Mouse (Mus musculus) spleen, postnatal 36 days (tissue): ENCODE measurements around the gene Scarf1.

Experiments used
- DNase-seq, 2 experiments: peaks; one replicate each; pipeline ENCODE4 v3.0.0; 2022; ENCODE audit warnings: low spot score in 2 of 2, mixed read lengths in 1 of 2

Scarf1 gene

GRCm38 (mm10) chr11:75513336-75513735 is at the start of gene Scarf1:
Gene Scarf1 (plus strand): TSS chr11:75513540.
- peak in 1 of 2 experiments; percentile 24 for DNase-seq

GRCm38 (mm10) chr11:75463624-75464023 is 49.7 kb upstream of the Scarf1 start:
- DNase-seq, result no peak

DNA sequence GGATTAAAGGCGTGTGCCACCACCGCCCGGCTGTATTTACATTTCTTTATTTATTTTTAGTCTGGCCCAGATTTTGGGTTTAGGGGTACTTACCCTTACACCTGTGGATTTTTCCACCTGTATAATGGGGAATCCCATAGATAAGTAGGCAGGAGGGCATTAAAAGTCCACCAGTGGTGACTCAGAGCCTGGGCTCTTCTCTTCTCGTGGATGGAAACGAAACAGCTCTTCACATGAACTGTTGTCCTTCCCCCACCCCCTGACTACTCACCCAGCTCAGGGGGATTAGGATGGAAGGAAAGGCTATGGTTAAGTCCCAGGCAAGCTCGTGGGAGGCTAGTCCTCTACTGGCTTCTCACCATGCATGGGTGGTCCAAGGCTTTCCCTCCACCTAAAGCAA is 48.9 kb upstream of the Scarf1 start:
- DNase-seq, result no peak

DNA sequence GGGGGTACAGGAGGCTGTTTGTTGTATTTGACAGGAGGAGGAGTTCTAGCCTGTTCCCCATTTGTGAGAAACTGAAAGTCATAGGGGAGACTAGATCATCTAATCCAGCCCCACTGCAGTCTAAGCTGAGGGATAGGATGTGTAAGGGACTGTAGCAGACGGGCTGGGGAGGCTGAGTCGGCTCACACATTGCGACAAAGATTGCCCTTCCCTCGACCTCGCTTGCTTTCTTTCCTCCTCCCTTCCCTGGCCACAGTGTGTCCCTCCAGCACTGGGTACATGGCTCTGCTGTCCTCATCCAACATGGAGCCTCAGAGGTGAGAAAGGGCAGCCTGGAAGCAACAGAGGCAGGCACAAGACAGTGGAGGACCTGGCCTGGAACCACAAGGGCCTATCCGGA is 48.3 kb upstream of the Scarf1 start:
- no peak for DNase-seq

- DNase-seq, result no peak
Observed at GRCm38 (mm10) chr11:75466731-75467505, 46.4 kb upstream of the Scarf1 start.

- peak; percentile 46 to 57 for DNase-seq
Observed at GRCm38 (mm10) chr11:75467512-75468215, 45.7 kb upstream of the Scarf1 start.

DNA sequence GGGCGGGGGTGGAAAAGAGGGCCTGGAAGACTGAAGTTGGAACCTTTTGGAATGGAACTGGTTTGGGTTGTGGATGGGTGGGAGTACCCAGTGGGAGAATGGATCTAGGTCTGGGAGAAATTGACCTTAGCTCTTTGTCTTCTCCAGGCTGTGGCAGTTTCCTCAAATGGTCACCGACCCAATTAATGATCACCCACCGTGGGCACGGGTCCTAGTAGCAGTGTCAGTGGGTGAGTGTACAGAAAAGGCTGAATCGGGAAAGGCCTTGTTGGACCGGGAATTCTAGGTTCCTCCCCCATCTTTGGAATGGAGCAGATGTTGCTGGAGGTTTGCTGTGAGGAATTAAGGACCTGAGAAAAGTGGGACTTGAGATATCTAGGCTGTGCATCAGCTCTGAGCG is 44.9 kb upstream of the Scarf1 start:
- no peak for DNase-seq

GRCm38 (mm10) chr11:75469261-75469660 is 44.1 kb upstream of the Scarf1 start:
- no peak for DNase-seq

- DNase-seq, result no peak
Observed at GRCm38 (mm10) chr11:75470675-75471074, 42.7 kb upstream of the Scarf1 start.

DNA sequence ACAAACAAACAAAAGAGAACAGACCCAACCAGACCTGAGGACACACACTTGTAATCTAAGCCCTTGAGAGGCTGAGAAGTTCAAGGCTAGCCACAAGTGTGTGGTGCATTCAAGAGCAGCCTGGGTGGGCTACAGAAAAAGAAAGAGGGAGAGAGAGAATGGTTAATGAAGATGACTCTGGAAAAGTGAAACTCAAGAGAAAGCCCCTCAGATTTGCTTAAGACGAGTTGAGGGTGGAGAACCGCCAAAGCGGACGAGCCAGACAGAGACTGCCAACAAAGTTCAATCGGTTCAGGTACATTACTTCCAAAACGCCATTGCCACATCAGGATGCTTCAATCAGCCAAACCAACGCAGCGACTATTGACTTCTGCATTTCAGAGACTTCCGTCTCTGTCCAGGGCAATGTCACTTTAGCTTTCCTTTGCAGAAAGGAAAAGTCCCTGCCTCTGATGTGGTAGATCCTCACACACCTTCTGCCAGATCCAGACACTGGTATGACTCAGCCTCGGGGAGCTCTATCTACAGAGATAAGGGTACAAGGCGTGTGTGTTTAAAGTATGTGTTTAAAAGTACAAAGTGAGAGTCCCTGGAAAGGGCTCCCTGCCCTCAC is 40.8 kb upstream of the Scarf1 start:
- no peak for DNase-seq

GRCm38 (mm10) chr11:75473376-75473775 is 40.0 kb upstream of the Scarf1 start:
- no peak for DNase-seq

- no peak for DNase-seq
Observed at GRCm38 (mm10) chr11:75486192-75486591, 27.1 kb upstream of the Scarf1 start.

- peak; percentile 97 to 98 for DNase-seq
Observed at GRCm38 (mm10) chr11:75486601-75487285, 26.6 kb upstream of the Scarf1 start, which contains the start of gene Prpf8. Gene Prpf8 (plus strand): TSS chr11:75486816.

DNA sequence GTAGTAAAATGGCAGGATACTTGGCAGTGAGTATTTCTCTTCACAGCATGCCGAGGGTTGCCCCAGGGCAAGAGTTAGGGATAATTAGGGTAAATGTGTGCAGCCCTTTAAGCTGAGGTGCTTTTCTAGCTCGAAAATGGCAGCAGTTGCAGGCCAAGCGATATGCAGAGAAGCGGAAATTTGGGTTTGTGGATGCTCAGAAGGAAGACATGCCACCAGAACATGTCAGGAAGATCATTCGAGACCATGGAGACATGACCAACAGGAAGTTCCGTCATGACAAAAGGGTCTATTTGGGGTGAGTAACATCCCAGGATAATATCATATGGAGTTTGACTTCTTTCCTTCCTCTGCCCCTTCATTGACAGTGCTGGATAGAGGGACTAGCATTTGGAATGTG is 25.8 kb upstream of the Scarf1 start:
- no peak for DNase-seq

DNA sequence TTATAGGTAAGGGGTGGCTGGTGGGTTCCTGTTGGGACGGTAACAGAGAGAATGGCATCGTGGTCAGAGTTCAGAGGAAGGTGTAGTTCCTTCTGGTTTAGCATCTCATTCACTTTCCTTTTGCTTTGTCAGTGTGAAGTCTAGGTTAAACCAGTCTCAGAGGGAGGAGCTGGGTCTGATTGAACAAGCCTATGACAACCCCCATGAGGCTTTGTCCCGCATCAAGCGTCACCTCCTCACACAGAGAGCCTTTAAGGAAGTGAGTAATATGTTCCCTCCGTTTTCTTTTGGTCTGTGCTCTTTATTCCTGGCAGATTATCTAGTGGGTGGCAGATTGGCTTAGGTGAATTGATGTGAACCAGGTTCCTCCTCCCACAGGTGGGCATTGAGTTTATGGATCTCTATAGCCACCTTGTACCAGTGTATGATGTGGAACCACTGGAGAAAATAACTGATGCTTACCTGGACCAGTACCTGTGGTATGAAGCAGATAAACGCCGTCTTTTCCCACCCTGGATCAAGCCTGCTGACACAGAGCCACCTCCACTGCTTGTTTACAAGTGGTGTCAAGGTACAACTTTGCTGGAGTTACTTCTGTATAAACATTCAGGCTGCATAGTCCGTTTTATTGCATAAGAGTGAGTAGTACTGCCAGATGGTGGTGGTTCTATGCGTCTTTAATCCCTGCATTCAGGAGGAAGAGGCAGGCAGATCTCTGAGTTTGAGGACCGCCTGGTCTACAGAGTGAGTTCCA is 18.9 kb upstream of the Scarf1 start:
- DNase-seq, result no peak

- DNase-seq, result no peak
Observed at GRCm38 (mm10) chr11:75498126-75498525, 15.2 kb upstream of the Scarf1 start.

GRCm38 (mm10) chr11:75508162-75508561 is 5.2 kb upstream of the Scarf1 start:
- DNase-seq, result no peak

DNA sequence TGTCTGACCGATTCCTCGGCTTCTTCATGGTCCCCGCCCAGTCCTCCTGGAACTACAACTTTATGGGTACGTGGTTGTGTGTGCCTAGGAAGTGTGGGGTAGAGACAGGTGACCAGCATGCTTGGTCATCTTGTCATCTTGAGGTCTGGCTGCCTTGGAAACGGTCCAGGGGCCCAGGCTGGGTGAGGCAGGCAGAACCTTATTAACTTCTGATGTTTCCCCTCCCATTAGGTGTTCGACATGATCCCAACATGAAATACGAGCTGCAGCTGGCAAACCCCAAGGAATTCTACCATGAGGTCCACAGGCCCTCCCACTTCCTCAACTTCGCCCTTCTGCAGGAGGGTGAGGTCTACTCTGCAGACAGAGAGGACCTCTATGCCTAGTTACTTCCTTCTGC is 4.4 kb upstream of the Scarf1 start:
- no peak for DNase-seq

DNA sequence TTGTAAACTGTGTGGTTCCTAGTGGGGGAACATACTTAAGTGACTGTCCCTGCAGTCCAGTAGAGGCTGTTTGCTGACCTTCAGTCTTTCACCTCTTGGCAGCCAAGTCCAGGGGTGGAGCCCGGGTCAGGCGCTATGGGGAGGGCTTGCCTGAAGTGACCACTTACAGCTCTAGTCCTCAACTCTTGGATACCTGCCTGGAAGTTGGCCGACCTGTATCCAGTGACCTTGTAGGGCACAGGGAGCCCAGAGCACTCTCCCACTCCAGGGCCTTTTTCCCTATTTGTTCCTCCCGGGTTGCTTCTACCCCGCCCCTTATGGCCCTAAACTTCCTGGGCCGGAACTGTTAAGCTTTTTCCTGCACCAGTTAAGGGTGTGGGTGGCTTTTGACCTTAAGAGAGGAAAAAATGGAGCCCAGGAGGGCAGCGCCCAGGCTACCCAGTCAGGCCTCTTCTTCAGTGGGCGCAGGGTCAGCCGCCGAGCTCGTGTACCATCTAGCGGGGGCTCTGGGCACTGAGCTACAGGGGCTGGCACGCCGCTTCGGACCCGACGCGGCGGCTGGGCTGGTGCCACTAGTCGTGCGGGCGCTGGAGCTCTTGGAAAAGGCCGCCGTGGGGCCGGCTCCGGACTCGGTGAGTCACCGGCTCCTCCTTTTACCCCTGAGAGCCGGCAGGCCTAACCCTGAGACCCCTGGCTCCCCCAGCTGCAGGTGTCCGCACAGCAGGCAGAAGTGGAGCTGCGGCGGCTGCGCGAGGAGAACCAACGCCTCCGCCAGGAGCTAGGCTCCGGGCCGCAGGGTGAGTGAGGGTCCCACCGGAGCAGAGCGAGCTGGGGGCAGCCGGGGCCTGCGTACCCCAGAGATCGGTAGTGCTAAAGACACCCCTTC is 3.4 kb upstream of the Scarf1 start, which contains the start of gene Rilp:
Rilp (plus strand) TSS at position 354 of the 886 bp plus-strand sequence.
- DNase-seq, result peak in 1 of 2 experiments; percentile 27

- DNase-seq, result peak; percentile 88
Observed at GRCm38 (mm10) chr11:75510627-75510993, 2.7 kb upstream of the Scarf1 start.
